Mouse (Mus musculus): ENCODE results near the gene Srms. TPM values are rescaled to one million over a fixed set of nuclear protein-coding genes. Genes with fewer than 3 reads are reported as not detected.

The Srms gene
- polyA plus RNA-seq, 1 experiment, result not detected

GRCm38 (mm10) chr2:181166469-181166868, 46.5 kb downstream of the Srms start:
- TF ChIP-seq CTCF (IDR thresholded peaks at IDR 0.05; ENCODE audit: low read depth, low read length) (no peak), POLR2A (IDR thresholded peaks at IDR 0.05; ENCODE audit: insufficient read depth, low read length) (no peak), EP300 (IDR thresholded peaks at IDR 0.05; ENCODE audit: insufficient read depth, low read depth, low read length) (no peak)
- no peak overlapping the region for H3K27ac ChIP-seq (ENCODE audit: insufficient read depth, low read length)
- no peaks in the 10 kb centered on the region for H3K27me3 ChIP-seq (ENCODE audit: control insufficient read depth, insufficient read depth, low read length, poor library complexity, severe bottlenecking)
- no peak overlapping the region for H3K9ac ChIP-seq (ENCODE audit: low read depth, poor library complexity, severe bottlenecking)
- H3K9me3 ChIP-seq (replicated peaks; ENCODE audit: control insufficient read depth, insufficient read depth, low read length, poor library complexity, severe bottlenecking), result peaks cover 11% of the 10 kb centered on the region; the same call in 1 of the 2 replicates
- no peaks in the 10 kb centered on the region for H3K36me3 ChIP-seq (ENCODE audit: control insufficient read depth, insufficient read depth, low read length, poor library complexity, severe bottlenecking)
- no peak overlapping the region for H3K4me3 ChIP-seq (ENCODE audit: low read depth, low read length)
- H3K4me1 ChIP-seq (ENCODE audit: control insufficient read depth, insufficient read depth, low read length), result no peaks in the 10 kb centered on the region

GRCm38 (mm10) chr2:181160821-181161220, 52.2 kb downstream of the Srms start:
- TF ChIP-seq CTCF (IDR thresholded peaks at IDR 0.05; ENCODE audit: low read depth, low read length) (no peak), POLR2A (IDR thresholded peaks at IDR 0.05; ENCODE audit: insufficient read depth, low read length) (no peak)
- H3K27me3 ChIP-seq (ENCODE audit: control insufficient read depth, insufficient read depth, low read length, poor library complexity, severe bottlenecking), result no peaks in the 10 kb centered on the region
- no peaks in the 10 kb centered on the region for H3K36me3 ChIP-seq (ENCODE audit: control insufficient read depth, insufficient read depth, low read length, poor library complexity, severe bottlenecking)
- no peaks in the 10 kb centered on the region for H3K9me3 ChIP-seq (replicated peaks; ENCODE audit: control insufficient read depth, insufficient read depth, low read length, poor library complexity, severe bottlenecking)
- no peaks in the 10 kb centered on the region for H3K4me1 ChIP-seq (ENCODE audit: control insufficient read depth, insufficient read depth, low read length)
- H3K27ac ChIP-seq (ENCODE audit: insufficient read depth, low read length), result no peak overlapping the region
- H3K9ac ChIP-seq (ENCODE audit: low read depth, poor library complexity, severe bottlenecking), result no peak overlapping the region
- H3K4me3 ChIP-seq (ENCODE audit: low read depth, low read length), result no peak overlapping the region

GRCm38 (mm10) chr2:181159771-181160170, 53.2 kb downstream of the Srms start:
- Histone ChIP-seq H3K4me1 (ENCODE audit: control insufficient read depth, insufficient read depth, low read length) (no peaks in the 10 kb centered on the region), H3K27me3 (ENCODE audit: control insufficient read depth, insufficient read depth, low read length, poor library complexity, severe bottlenecking) (no peaks in the 10 kb centered on the region), H3K9ac (ENCODE audit: low read depth, poor library complexity, severe bottlenecking) (no peak overlapping the region), H3K27ac (ENCODE audit: insufficient read depth, low read length) (no peak overlapping the region), H3K9me3 (replicated peaks; ENCODE audit: control insufficient read depth, insufficient read depth, low read length, poor library complexity, severe bottlenecking) (no peaks in the 10 kb centered on the region), H3K4me3 (ENCODE audit: low read depth, low read length) (no peak overlapping the region), H3K36me3 (ENCODE audit: control insufficient read depth, insufficient read depth, low read length, poor library complexity, severe bottlenecking) (no peaks in the 10 kb centered on the region)
- TF ChIP-seq EP300 (IDR thresholded peaks at IDR 0.05; ENCODE audit: insufficient read depth, low read depth, low read length), result no peak
- TF ChIP-seq CTCF (IDR thresholded peaks at IDR 0.05; ENCODE audit: low read depth, low read length), result no peak
- no peak for TF ChIP-seq POLR2A (IDR thresholded peaks at IDR 0.05; ENCODE audit: insufficient read depth, low read length)

DNA sequence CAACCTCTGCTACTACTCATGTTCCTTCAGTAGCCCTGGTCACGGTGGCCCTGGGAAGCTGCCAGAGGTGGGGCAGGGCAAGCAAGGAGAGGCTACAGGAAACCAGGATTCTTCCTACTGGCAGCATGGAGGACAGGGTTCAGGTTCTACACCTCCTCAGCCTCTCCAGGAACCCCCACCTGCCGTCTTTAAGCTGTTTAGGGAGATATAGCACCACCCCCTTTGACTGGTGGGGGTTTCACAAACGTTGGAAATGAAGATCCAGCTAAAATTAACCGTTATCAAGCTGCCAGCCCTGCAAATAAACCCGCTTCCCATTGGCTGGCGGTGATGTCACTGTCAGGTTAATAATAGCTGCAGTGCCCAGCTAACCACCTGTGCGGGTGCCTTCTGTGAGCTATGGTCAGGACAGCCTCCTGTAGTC, 53.9 kb downstream of the Srms start:
- Histone ChIP-seq H3K27me3 (ENCODE audit: control insufficient read depth, insufficient read depth, low read length, poor library complexity, severe bottlenecking) (no peaks in the 10 kb centered on the region), H3K9ac (ENCODE audit: low read depth, poor library complexity, severe bottlenecking) (no peak overlapping the region), H3K9me3 (replicated peaks; ENCODE audit: control insufficient read depth, insufficient read depth, low read length, poor library complexity, severe bottlenecking) (no peaks in the 10 kb centered on the region), H3K27ac (ENCODE audit: insufficient read depth, low read length) (no peak overlapping the region), H3K36me3 (ENCODE audit: control insufficient read depth, insufficient read depth, low read length, poor library complexity, severe bottlenecking) (no peaks in the 10 kb centered on the region), H3K4me3 (ENCODE audit: low read depth, low read length) (no peak overlapping the region), H3K4me1 (ENCODE audit: control insufficient read depth, insufficient read depth, low read length) (no peaks in the 10 kb centered on the region)
- TF ChIP-seq POLR2A (IDR thresholded peaks at IDR 0.05; ENCODE audit: insufficient read depth, low read length) (no peak), CTCF (IDR thresholded peaks at IDR 0.05; ENCODE audit: low read depth, low read length) (no peak), EP300 (IDR thresholded peaks at IDR 0.05; ENCODE audit: insufficient read depth, low read depth, low read length) (no peak)

GRCm38 (mm10) chr2:181158471-181158870, 54.5 kb downstream of the Srms start:
- no peaks in the 10 kb centered on the region for H3K27me3 ChIP-seq (ENCODE audit: control insufficient read depth, insufficient read depth, low read length, poor library complexity, severe bottlenecking)

GRCm38 (mm10) chr2:181157716-181158302, 55.2 kb downstream of the Srms start:
- no peaks in the 10 kb centered on the region for H3K27me3 ChIP-seq (ENCODE audit: control insufficient read depth, insufficient read depth, low read length, poor library complexity, severe bottlenecking)
- no peaks in the 10 kb centered on the region for H3K4me1 ChIP-seq (ENCODE audit: control insufficient read depth, insufficient read depth, low read length)
- no peak overlapping the region for H3K27ac ChIP-seq (ENCODE audit: insufficient read depth, low read length)
- H3K36me3 ChIP-seq (ENCODE audit: control insufficient read depth, insufficient read depth, low read length, poor library complexity, severe bottlenecking), result no peaks in the 10 kb centered on the region
- H3K4me3 ChIP-seq (ENCODE audit: low read depth, low read length), result no peak overlapping the region
- TF ChIP-seq POLR2A (IDR thresholded peaks at IDR 0.05; ENCODE audit: insufficient read depth, low read length), result no peak
- no peak for TF ChIP-seq EP300 (IDR thresholded peaks at IDR 0.05; ENCODE audit: insufficient read depth, low read depth, low read length)
- no peak for TF ChIP-seq CTCF (IDR thresholded peaks at IDR 0.05; ENCODE audit: low read depth, low read length)
- H3K9me3 ChIP-seq (replicated peaks; ENCODE audit: control insufficient read depth, insufficient read depth, low read length, poor library complexity, severe bottlenecking), result no peaks in the 10 kb centered on the region
- H3K9ac ChIP-seq (ENCODE audit: low read depth, poor library complexity, severe bottlenecking), result no peak overlapping the region

More at GRCm38 (mm10) chr2:181158471-181158870, 54.5 kb downstream of the Srms start:
- TF ChIP-seq EP300 (IDR thresholded peaks at IDR 0.05; ENCODE audit: insufficient read depth, low read depth, low read length) (no peak), CTCF (IDR thresholded peaks at IDR 0.05; ENCODE audit: low read depth, low read length) (no peak), POLR2A (IDR thresholded peaks at IDR 0.05; ENCODE audit: insufficient read depth, low read length) (no peak)
- Histone ChIP-seq H3K27ac (ENCODE audit: insufficient read depth, low read length) (no peak overlapping the region), H3K4me1 (ENCODE audit: control insufficient read depth, insufficient read depth, low read length) (no peaks in the 10 kb centered on the region), H3K36me3 (ENCODE audit: control insufficient read depth, insufficient read depth, low read length, poor library complexity, severe bottlenecking) (no peaks in the 10 kb centered on the region), H3K9ac (ENCODE audit: low read depth, poor library complexity, severe bottlenecking) (no peak overlapping the region), H3K4me3 (ENCODE audit: low read depth, low read length) (no peak overlapping the region), H3K9me3 (replicated peaks; ENCODE audit: control insufficient read depth, insufficient read depth, low read length, poor library complexity, severe bottlenecking) (no peaks in the 10 kb centered on the region)

All from ES-Bruce4 (cell line).